Mouse (Mus musculus): ENCODE measurements around the gene Kcnq1.
A peak's percentile ranks its signal among the peaks of the same experiment; 100 is the strongest.

Kcnq1 gene

DNA sequence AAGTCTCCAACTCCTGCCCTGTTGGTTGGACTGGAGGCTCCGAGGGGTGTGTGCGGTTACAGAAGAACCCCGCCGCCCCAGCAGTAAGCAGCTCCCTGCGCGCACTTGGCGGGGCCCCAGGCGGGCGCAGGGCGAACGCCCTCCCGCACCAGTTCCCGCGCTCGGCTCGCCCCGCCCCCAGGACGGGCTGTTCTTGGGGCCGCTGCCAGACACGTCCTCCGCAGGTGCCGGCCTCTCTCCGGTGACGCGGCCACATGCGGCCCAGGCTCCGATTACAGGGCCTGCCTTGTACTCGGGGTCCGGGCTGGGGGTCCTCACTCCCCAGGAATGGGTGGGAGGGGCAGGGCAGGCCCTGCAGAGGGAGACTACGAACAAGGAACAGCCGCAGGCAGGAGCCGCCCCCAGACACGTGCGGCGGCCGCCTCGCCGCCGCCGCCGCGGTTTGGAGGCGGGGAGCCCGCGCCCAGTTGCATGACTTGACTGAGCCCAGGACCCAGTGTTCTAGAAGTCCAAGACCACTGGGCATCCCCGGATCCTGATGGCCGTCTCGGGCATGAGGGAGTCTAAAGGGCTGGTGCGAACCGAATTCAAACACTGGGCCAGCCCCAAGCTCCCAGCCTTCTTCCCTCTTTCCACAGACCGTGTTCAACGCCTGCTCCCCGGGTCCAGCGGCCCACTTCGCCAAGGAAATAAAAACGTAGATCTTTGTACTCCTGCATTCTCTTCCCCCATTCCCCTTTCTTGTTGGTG, 358.8 kb downstream of the Kcnq1 start:
- no peaks in the 10 kb centered on the region for H3K36me3 ChIP-seq (ENCODE audit: control insufficient read depth, insufficient read depth, low read length, poor library complexity, severe bottlenecking)
- peak; percentile 20 for DNase-seq (ENCODE audit: low read depth, low spot score)
- no peaks in the 10 kb centered on the region for H3K27me3 ChIP-seq (ENCODE audit: control insufficient read depth, insufficient read depth, low read length, poor library complexity, severe bottlenecking)

DNA sequence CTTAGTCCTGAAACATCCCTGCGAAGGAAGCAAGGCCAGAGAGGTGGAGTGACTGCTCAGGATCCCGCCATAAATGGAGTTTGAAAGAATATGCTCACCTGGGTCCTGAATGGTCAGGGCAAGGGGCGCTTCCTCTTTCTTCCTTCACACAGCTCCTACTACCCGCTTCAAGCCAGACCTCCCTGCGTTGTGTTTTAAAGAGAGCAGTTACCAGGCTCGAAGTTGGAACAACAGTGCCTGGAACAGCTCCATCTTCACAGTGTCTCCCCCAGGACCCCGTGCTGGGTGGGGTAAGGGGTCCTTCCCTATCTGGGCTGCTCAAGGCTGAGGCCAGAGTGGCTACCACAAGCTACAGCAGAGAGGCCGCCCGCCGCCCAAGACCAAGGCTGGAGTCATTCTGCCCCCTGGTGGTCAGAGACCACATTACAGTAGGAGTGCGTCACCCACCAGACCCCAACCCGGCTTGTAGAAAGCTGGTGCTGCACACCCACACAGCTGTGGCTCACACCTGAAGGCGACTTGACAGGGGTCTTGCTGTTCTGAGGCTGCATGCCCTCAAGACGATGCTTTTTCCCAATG, 360.0 kb downstream of the Kcnq1 start:
- peak; percentile 78 for DNase-seq (ENCODE audit: low read depth, low spot score)
- Histone ChIP-seq H3K36me3 (ENCODE audit: control insufficient read depth, insufficient read depth, low read length, poor library complexity, severe bottlenecking) (no peaks in the 10 kb centered on the region), H3K27me3 (ENCODE audit: control insufficient read depth, insufficient read depth, low read length, poor library complexity, severe bottlenecking) (no peaks in the 10 kb centered on the region)

DNA sequence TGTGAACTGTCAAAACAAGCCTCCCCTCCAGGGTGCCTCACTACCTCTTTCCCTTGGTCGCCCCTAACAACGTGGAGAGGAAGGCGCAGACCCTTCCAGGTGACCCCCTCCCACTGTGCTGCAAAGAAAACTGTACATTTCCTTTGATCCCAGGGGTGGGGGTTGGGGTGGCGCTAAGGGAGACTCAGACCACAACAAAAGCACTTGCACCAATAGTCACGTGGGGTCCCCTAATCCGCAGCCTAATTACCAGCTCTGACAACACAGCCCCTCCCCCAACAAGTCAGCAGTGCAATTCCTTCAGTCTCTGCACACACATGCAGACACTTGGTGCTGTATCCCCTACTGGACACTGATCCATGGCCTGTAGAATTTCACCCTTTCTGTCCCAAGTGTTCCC, 361.6 kb downstream of the Kcnq1 start:
- Histone ChIP-seq H3K36me3 (ENCODE audit: control insufficient read depth, insufficient read depth, low read length, poor library complexity, severe bottlenecking) (no peaks in the 10 kb centered on the region), H3K27me3 (ENCODE audit: control insufficient read depth, insufficient read depth, low read length, poor library complexity, severe bottlenecking) (no peaks in the 10 kb centered on the region)
- DNase-seq (ENCODE audit: low read depth, low spot score): no peak

DNA sequence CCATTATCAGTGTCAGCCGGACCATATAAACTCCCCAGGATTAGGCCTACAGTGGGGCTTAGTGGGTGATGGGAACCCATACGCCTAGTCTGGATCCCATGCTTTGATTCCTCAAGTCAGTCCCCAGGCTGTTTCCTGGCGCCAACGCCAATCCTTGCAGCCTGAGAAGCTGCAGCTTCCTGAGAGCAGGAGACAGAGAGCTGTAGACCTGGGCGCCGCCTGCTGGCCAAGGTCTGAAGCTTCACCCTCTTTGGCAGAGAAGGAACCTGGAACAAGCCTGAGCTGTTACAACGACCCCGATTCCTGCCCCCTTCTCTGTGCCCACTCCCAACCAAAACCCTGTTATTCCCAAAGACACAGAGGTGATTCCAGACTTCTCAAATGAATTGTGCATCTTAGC, 363.8 kb downstream of the Kcnq1 start:
- Histone ChIP-seq H3K36me3 (ENCODE audit: control insufficient read depth, insufficient read depth, low read length, poor library complexity, severe bottlenecking) (no peaks in the 10 kb centered on the region), H3K27me3 (ENCODE audit: control insufficient read depth, insufficient read depth, low read length, poor library complexity, severe bottlenecking) (no peaks in the 10 kb centered on the region)
- peak; percentile 60 for DNase-seq (ENCODE audit: low read depth, low spot score)

DNA sequence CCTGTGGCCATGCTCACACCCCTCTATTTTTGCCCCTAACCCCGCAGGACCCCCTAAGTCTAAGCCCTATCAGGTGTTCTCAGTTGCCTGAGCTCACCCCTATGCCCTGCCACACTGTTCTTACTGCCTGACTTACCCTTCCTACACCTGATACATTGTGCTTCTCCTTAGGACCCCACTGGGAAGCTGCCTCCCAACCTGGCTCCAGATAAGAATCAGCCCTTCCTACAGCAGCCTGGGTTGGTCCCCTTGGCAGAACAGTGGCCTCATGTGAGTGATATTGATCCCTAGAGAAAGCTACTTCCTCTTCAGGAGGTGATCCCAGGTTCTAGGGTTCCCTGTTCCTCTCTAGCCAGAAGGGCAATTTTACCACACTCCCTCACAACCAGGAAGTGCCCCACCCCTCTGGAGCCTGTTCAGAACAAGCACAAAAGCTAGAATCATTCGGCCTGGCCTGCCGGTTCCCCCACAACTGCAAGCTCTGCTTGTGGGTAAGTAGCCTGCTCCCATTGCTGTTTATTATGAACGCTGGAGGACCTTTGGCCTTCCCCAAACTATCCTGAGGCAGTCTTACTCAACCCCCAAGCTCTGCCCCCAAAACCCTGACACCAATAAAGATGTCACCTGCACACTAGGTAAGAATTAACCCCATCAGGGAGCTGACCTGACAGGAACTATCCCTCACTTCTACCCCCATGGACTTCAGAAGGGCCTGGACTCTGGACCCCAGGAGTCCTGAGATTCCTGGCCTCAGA, 367.4 kb downstream of the Kcnq1 start, which contains the start of gene Slc22a18:
Slc22a18 (plus strand) TSS at position 390 of the 755 bp plus-strand sequence.
- H3K27me3 ChIP-seq (ENCODE audit: control insufficient read depth, insufficient read depth, low read length, poor library complexity, severe bottlenecking): no peaks in the 10 kb centered on the region
- no peaks in the 10 kb centered on the region for H3K36me3 ChIP-seq (ENCODE audit: control insufficient read depth, insufficient read depth, low read length, poor library complexity, severe bottlenecking)
- no peak for DNase-seq (ENCODE audit: low read depth, low spot score)

DNA sequence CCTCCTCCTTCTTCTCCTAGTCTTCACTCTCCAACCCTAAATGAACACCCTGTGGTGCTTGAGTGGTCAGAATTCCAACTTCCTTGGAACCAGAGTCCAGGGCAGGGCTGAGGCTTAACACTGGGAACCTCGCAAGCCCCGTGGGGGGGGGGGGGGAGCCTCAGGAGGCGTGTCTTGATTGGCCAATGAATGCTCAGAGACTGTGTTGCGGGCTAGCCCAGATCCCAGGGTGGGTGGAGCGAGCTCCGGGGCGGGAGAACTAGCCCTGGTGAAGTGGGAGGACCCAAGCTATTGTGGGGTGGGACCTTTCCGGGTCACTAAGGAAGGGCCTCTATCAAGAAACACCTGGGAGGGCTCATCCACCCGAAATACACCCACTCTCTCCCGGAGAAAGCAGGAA, 368.6 kb downstream of the Kcnq1 start:
- no peaks in the 10 kb centered on the region for H3K36me3 ChIP-seq (ENCODE audit: control insufficient read depth, insufficient read depth, low read length, poor library complexity, severe bottlenecking)
- no peaks in the 10 kb centered on the region for H3K27me3 ChIP-seq (ENCODE audit: control insufficient read depth, insufficient read depth, low read length, poor library complexity, severe bottlenecking)
- no peak for DNase-seq (ENCODE audit: low read depth, low spot score)

DNA sequence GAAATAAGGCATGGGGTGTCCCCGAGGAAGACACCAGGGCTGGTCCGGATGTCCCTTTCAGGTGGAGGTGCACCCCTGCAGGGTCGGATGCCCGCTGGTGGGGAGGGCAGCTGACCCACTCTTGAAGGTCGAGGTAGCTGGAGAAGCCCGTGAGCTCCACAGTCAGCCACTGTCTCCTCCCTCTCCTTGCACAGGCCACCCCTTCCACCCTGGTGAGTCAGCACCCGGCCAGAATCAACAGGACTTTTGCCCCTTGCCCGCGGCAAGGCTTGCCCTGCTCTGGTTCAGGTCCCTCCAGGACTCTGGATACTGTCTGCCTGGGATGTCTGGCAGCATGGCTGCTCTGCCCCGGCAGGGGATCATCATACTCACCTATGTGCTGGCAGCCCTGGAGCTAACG, 369.7 kb downstream of the Kcnq1 start:
- no peaks in the 10 kb centered on the region for H3K36me3 ChIP-seq (ENCODE audit: control insufficient read depth, insufficient read depth, low read length, poor library complexity, severe bottlenecking)
- no peak for DNase-seq (ENCODE audit: low read depth, low spot score)
- H3K27me3 ChIP-seq (ENCODE audit: control insufficient read depth, insufficient read depth, low read length, poor library complexity, severe bottlenecking): no peaks in the 10 kb centered on the region
